Mouse (Mus musculus): Measurements from ENCODE around the gene Gimap1.

DNA sequence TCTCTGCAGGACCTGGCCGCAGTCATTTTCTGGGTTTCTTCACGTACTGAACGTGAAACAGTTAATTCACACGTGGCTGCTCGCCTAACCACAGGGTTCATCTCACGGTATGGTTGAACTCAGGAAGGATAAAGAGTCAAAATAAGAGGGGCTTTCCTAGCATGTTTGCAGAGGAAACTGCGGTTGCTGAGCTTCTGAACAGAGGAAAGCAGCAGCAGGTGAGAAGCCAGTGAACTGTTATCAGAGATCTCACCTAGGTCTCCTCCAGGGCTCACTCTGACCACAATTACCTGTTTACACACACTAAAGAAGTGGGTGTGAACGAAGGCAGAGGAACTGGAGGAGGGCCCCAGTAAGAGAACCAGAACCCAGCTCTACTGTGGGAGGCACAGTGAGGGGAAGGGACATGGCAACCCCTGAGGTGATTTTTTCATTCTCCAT lies 6.0 kb upstream of the Gimap1 start:
- no peak for TF ChIP-seq CEBPB (IDR thresholded peaks at IDR 0.05; ENCODE audit: low read depth)
- TF ChIP-seq CTCF (IDR thresholded peaks at IDR 0.05; ENCODE audit: control insufficient read depth, insufficient read depth, insufficient read length), result no peak
- no peak for TF ChIP-seq MAX (IDR thresholded peaks at IDR 0.05)
- TF ChIP-seq USF1 (IDR thresholded peaks at IDR 0.05; ENCODE audit: low read depth), result no peak
- no peak for TF ChIP-seq MYOD1 (IDR thresholded peaks at IDR 0.05; ENCODE audit: control insufficient read depth, insufficient read length, low read depth)
